Mouse (Mus musculus): ENCODE data around the gene Gstp2. TPM values are rescaled to one million over a fixed set of nuclear protein-coding genes. Genes with fewer than 3 reads are reported as not detected.

Gene Gstp2
- total RNA-seq, 2 experiments from 2014 or later, result 44.0 to 76.5 TPM

- DNase-seq (ENCODE audit: low spot score in 2 of 2), result no peak
Observed at GRCm38 (mm10) chr19:4014802-4015201, 31.0 kb downstream of the Gstp2 start.

GRCm38 (mm10) chr19:4013066-4013465, 32.8 kb downstream of the Gstp2 start:
- no peak for DNase-seq (ENCODE audit: low spot score in 2 of 2)

GRCm38 (mm10) chr19:4012432-4013022, 33.3 kb downstream of the Gstp2 start, which contains the start of gene Ndufv1:
Ndufv1 (minus strand) TSS chr19:4012806.
- peak; percentile 99 for DNase-seq (ENCODE audit: low spot score in 2 of 2)

GRCm38 (mm10) chr19:4011086-4011485, 34.7 kb downstream of the Gstp2 start:
- DNase-seq (ENCODE audit: low spot score in 2 of 2), result no peak

GRCm38 (mm10) chr19:4005971-4006370, 39.9 kb downstream of the Gstp2 start:
- no peak for DNase-seq (ENCODE audit: low spot score in 2 of 2)

- DNase-seq (ENCODE audit: low spot score in 2 of 2), result no peak
Observed at GRCm38 (mm10) chr19:4005091-4005490, 40.7 kb downstream of the Gstp2 start.

GRCm38 (mm10) chr19:4004331-4004730, 41.5 kb downstream of the Gstp2 start:
- DNase-seq (ENCODE audit: low spot score in 2 of 2), result no peak

- DNase-seq (ENCODE audit: low spot score in 2 of 2), result no peak
Observed at GRCm38 (mm10) chr19:4003641-4004040, 42.2 kb downstream of the Gstp2 start.

GRCm38 (mm10) chr19:4003112-4003511, 42.7 kb downstream of the Gstp2 start, which contains the start of gene Doc2g:
Doc2g (plus strand) TSS chr19:4003313.
- no peak for DNase-seq (ENCODE audit: low spot score in 2 of 2)

- no peak for DNase-seq (ENCODE audit: low spot score in 2 of 2)
Observed at GRCm38 (mm10) chr19:4001752-4002151, 44.1 kb downstream of the Gstp2 start.

- DNase-seq (ENCODE audit: low spot score in 2 of 2), result no peak
Observed at GRCm38 (mm10) chr19:4000949-4001525, 44.8 kb downstream of the Gstp2 start.

- DNase-seq (ENCODE audit: low spot score in 2 of 2), result peak; percentile 94 to 97
Observed at GRCm38 (mm10) chr19:4000119-4000900, 45.5 kb downstream of the Gstp2 start, which contains the start of the genes Nudt8 and Gm49405. Nudt8 (plus strand) TSS chr19:4000580. Gm49405 (plus strand) TSS chr19:4000626.

- DNase-seq (ENCODE audit: low spot score in 2 of 2), result no peak
Observed at GRCm38 (mm10) chr19:3999121-3999730, 46.6 kb downstream of the Gstp2 start.

GRCm38 (mm10) chr19:3998335-3998734, 47.5 kb downstream of the Gstp2 start:
- no peak for DNase-seq (ENCODE audit: low spot score in 2 of 2)

- no peak for DNase-seq (ENCODE audit: low spot score in 2 of 2)
Observed at GRCm38 (mm10) chr19:3997231-3997630, 48.6 kb downstream of the Gstp2 start.

- DNase-seq (ENCODE audit: low spot score in 2 of 2), result no peak
Observed at GRCm38 (mm10) chr19:3996747-3997146, 49.1 kb downstream of the Gstp2 start.

- no peak for DNase-seq (ENCODE audit: low spot score in 2 of 2)
Observed at GRCm38 (mm10) chr19:3996106-3996505, 49.7 kb downstream of the Gstp2 start.

- DNase-seq (ENCODE audit: low spot score in 2 of 2), result no peak
Observed at GRCm38 (mm10) chr19:3995505-3995904, 50.3 kb downstream of the Gstp2 start.

- no peak for DNase-seq (ENCODE audit: low spot score in 2 of 2)
Observed at GRCm38 (mm10) chr19:3994932-3995331, 50.9 kb downstream of the Gstp2 start.

GRCm38 (mm10) chr19:3992416-3992815, 53.4 kb downstream of the Gstp2 start, which contains the start of gene Tbx10:
Tbx10 (plus strand) TSS chr19:3992752.
- no peak for DNase-seq (ENCODE audit: low spot score in 2 of 2)

- DNase-seq (ENCODE audit: low spot score in 2 of 2), result no peak
Observed at GRCm38 (mm10) chr19:3991966-3992365, 53.9 kb downstream of the Gstp2 start.

GRCm38 (mm10) chr19:3991562-3991961, 54.3 kb downstream of the Gstp2 start:
- DNase-seq (ENCODE audit: low spot score in 2 of 2), result no peak

Data from layer of hippocampus, adult 18-20 months (tissue).